Mouse (Mus musculus): ENCODE results near the gene Npr2.

DNA sequence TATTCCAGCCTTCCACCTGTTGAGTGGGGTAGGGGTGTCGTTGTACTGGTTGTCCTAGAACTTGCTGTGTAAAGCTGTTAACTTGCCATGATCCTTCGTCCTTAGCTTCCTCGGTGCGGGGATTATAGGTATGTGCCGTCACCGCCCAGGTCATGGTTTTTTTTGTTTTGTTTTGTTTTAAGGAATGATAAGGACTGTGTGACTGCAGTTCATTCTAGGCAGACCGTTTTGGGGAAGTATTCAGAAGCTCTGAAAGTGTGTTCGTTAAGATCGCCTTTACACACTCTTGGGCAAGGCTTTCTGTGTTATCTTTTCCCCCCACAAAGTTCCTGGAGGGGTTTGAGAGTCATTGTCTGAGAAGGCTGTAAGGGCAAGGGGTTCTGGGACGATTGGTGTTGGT, 19.2 kb upstream of the Npr2 start:
- TF ChIP-seq POLR2A (IDR thresholded peaks at IDR 0.05; ENCODE audit: low read depth, low read length) (no peak), CTCF (conservative IDR thresholded peaks at IDR 0.05; ENCODE audit: insufficient read depth, insufficient read length, low read depth, low read length) (no peak)
